Mouse (Mus musculus) megakaryocyte, embryonic 14.5 days (primary cell): ENCODE results near the gene Capn6.

Experiments
- FLI1 ChIP-seq: IDR thresholded peaks from 2 replicates; pipeline ENCODE4 v1.6.1; 2012; ENCODE audit warnings: low read length, inconsistent platforms, mixed read lengths
- GATA1 ChIP-seq: IDR thresholded peaks from 3 replicates; pipeline ENCODE4 v1.6.1; 2012; ENCODE audit warnings: mixed read lengths, low read length, inconsistent platforms, borderline replicate concordance

DNA sequence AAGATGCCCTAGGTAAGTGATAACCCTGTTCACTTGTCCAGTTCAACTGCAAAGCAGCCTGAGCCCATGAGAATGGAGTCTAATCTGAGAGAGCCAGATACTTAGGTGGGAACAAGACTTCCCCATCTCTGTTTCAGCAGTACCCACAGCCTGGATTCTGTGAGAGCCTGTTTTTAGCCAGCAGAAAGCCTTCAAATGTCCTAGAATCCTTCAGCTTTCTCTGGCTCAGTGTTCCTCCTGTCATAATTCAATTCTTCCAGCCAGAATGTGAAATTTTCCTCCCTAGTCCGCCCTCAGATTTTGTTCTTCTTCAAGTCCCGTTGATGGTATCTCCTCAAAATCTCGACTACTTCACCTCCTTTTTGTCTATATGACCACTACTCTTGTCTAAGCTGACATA lies 22.8 kb upstream of the Capn6 start:
- no peak for TF ChIP-seq FLI1
- no peak for TF ChIP-seq GATA1
